Comparison of ENCODE assay signal across 8 mouse cellular contexts in genomic region chr16:30066852-30067301, GRCm38 (mm10). TPM values are rescaled to one million over a fixed set of nuclear protein-coding genes. Genes with fewer than 3 reads are reported as not detected.
DNase-seq lines count a peak whose midpoint lies in the region; ATAC-seq lines count a peak whose summit lies in the region.

No protein-coding gene starts in this region.

- ATAC-seq in erythroblast, adult 5-6 weeks (replicated peaks; ENCODE audit: low FRiP score, poor library complexity, severe bottlenecking): no peak
- ATAC-seq in limb, embryonic 11.5 days (ENCODE audit: insufficient number of reproducible peaks, low FRiP score, low TSS enrichment, low read depth): no peak
- peak; percentile 4; the same call in 1 of the 2 replicates for ATAC-seq in midbrain, embryonic 13.5 days

- H3K27ac ChIP-seq in limb, embryonic 11.5 days (replicated peaks; ENCODE audit: low read depth, low read length): peak overlapping the region; percentile 95
- peak overlapping the region; percentile 70; the same call in 1 of the 2 replicates for H3K27ac ChIP-seq in midbrain, embryonic 13.5 days

- H3K4me3 ChIP-seq in erythroblast, embryonic 14.5 days (replicated peaks): peak overlapping the region; percentile 58
- peak overlapping the region; percentile 79 for H3K4me3 ChIP-seq in limb, embryonic 11.5 days (ENCODE audit: low read depth, low read length)
- peak overlapping the region; percentile 65 for H3K4me3 ChIP-seq in midbrain, embryonic 13.5 days (replicated peaks)

- peaks cover 5% of the 10 kb centered on the region; the same call in 1 of the 2 replicates for H3K9me3 ChIP-seq in erythroblast, embryonic 14.5 days (ENCODE audit: control insufficient read depth, low read length)
- no peaks in the 10 kb centered on the region for H3K9me3 ChIP-seq in limb, embryonic 11.5 days (ENCODE audit: control insufficient read depth, low read length)
- no peaks in the 10 kb centered on the region for H3K9me3 ChIP-seq in midbrain, embryonic 13.5 days

- H3K36me3 ChIP-seq in erythroblast, embryonic 14.5 days (ENCODE audit: control insufficient read depth): no peaks in the 10 kb centered on the region
- H3K36me3 ChIP-seq in limb, embryonic 11.5 days (ENCODE audit: control insufficient read depth, insufficient read depth, low read length): no peaks in the 10 kb centered on the region
- H3K36me3 ChIP-seq in midbrain, embryonic 13.5 days: no peaks in the 10 kb centered on the region

- peak overlapping the region; percentile 84 for H3K9ac ChIP-seq in limb, embryonic 11.5 days (ENCODE audit: low read length)
- peak overlapping the region; percentile 70 for H3K9ac ChIP-seq in midbrain, embryonic 13.5 days (replicated peaks)

- WGBS in limb, embryonic 11.5 days: under 1% methylated on average over 45 of the region's 46 CpGs
- under 1% methylated on average over 45 of the region's 46 CpGs for whole genome bisulfite sequencing in midbrain, embryonic 13.5 days

- peaks cover 34% of the 10 kb centered on the region for H3K4me1 ChIP-seq in erythroblast, embryonic 14.5 days (ENCODE audit: control insufficient read depth)
- H3K4me1 ChIP-seq in limb, embryonic 11.5 days (ENCODE audit: control insufficient read depth, insufficient read depth, low read length): peaks cover 32% of the 10 kb centered on the region
- H3K4me1 ChIP-seq in midbrain, embryonic 13.5 days (replicated peaks): peaks cover 71% of the 10 kb centered on the region

- H3K4me2 ChIP-seq in limb, embryonic 11.5 days (ENCODE audit: low read depth, severe bottlenecking): peak overlapping the region; percentile 94
- peak overlapping the region; percentile 99 for H3K4me2 ChIP-seq in midbrain, embryonic 13.5 days (replicated peaks)

- H3K27me3 ChIP-seq in erythroblast, embryonic 14.5 days (ENCODE audit: control insufficient read depth): peaks cover 99% of the 10 kb centered on the region
- H3K27me3 ChIP-seq in limb, embryonic 11.5 days (ENCODE audit: control insufficient read depth, insufficient read depth, low read length): no peaks in the 10 kb centered on the region
- peaks cover 64% of the 10 kb centered on the region for H3K27me3 ChIP-seq in midbrain, embryonic 13.5 days

- peak; percentile 92 for DNase-seq in embryo, embryonic 11 days
- DNase-seq in gastrocnemius, postnatal 4 days (ENCODE audit: low spot score in 2 of 2): peak; percentile 77 to 84
- DNase-seq in kidney, adult 11 months: peak; percentile 89
- peak; percentile 89 for DNase-seq in limb, embryonic 11.5 days (ENCODE audit: low spot score)
- DNase-seq in spleen, postnatal 10 days (ENCODE audit: low spot score in 2 of 2): peak; percentile 61 to 85

RNA-seq across cellular contexts. Expression of gene Hes1, which starts 2.7 kb away (rescaled TPM):
- 0.19 and 0.32 TPM in 2 replicates for polyA plus RNA-seq in erythroblast, embryonic 14.5 days (2012)
- total RNA-seq in erythroblast, adult 5-6 weeks (2015; ENCODE audit: low replicate concordance): not detected in 2 replicates
- 0.26 and 10.9 TPM in 2 replicates for total RNA-seq in erythroblast, adult 5-6 weeks (2017; ENCODE audit: low replicate concordance)
- total RNA-seq in gastrocnemius, postnatal 4 days (2021): 10 to 100 TPM; 29.5 to 30.0 TPM
- 71.0 and 71.8 TPM in 2 replicates for polyA plus RNA-seq in limb, embryonic 11.5 days (2014; fragmentation: Nextera tagmentation; extraction: Ambion mirVana)
- 14.1 and 19.7 TPM in 2 replicates for polyA plus RNA-seq in midbrain, embryonic 13.5 days (2015; fragmentation: Nextera tagmentation; extraction: Ambion mirVana)

Comparison
In these comparisons a context has a peak if more than half of its experiments do, and no peak if none do; other contexts are left out.
1. RNA of gene Hes1, which starts 2.7 kb away (polyA plus RNA-seq): 71.0 to 71.8 TPM in limb, embryonic 11.5 days and 14.1 to 19.7 TPM in midbrain, embryonic 13.5 days; 0.19 to 0.32 TPM in erythroblast, embryonic 14.5 days; every median in the first group is over 10 times any median in the second.
2. Peak in every context shown above with its lines, with median percentiles within 50 percentile points of each other: H3K4me3 ChIP-seq and DNase-seq.